Mouse (Mus musculus) A20 (cell line): ENCODE results near the gene Fkbp5.
A peak's percentile ranks its signal among the peaks of the same experiment; 100 is the strongest.

Experiments
- DNase-seq: peaks from one replicate; pipeline ENCODE4 v3.0.0-alpha.2; 2011; ENCODE audit warnings: low read depth, low spot score

The Fkbp5 gene

GRCm38 (mm10) chr17:28460388-28460787 is 56.9 kb downstream of the Fkbp5 start:
- DNase-seq, result no peak

GRCm38 (mm10) chr17:28455098-28455497 is 62.2 kb downstream of the Fkbp5 start:
- DNase-seq, result peak; percentile 53

- no peak for DNase-seq
These were observed 64.4 kb downstream of the Fkbp5 start for GRCm38 (mm10) chr17:28452889-28453288.

- no peak for DNase-seq
These were observed 65.4 kb downstream of the Fkbp5 start for GRCm38 (mm10) chr17:28451914-28452313.

GRCm38 (mm10) chr17:28451487-28451886 is 65.8 kb downstream of the Fkbp5 start:
- no peak for DNase-seq

- no peak for DNase-seq
These were observed 69.1 kb downstream of the Fkbp5 start for GRCm38 (mm10) chr17:28448225-28448624.

- no peak for DNase-seq
These were observed 69.5 kb downstream of the Fkbp5 start for GRCm38 (mm10) chr17:28447789-28448188.

- DNase-seq, result no peak
These were observed 70.5 kb downstream of the Fkbp5 start for GRCm38 (mm10) chr17:28446820-28447168.

- no peak for DNase-seq
These were observed 71.2 kb downstream of the Fkbp5 start for GRCm38 (mm10) chr17:28445886-28446819.

- peak; percentile 59 for DNase-seq
These were observed 74.7 kb downstream of the Fkbp5 start for GRCm38 (mm10) chr17:28442661-28443060.

- no peak for DNase-seq
These were observed 78.8 kb downstream of the Fkbp5 start for GRCm38 (mm10) chr17:28438342-28439115.

GRCm38 (mm10) chr17:28437938-28438337 is 79.4 kb downstream of the Fkbp5 start:
- DNase-seq, result no peak

GRCm38 (mm10) chr17:28434921-28435485 is 82.3 kb downstream of the Fkbp5 start:
- DNase-seq, result no peak

GRCm38 (mm10) chr17:28433029-28433428 is 84.3 kb downstream of the Fkbp5 start:
- no peak for DNase-seq

- no peak for DNase-seq
These were observed 85.4 kb downstream of the Fkbp5 start for GRCm38 (mm10) chr17:28431931-28432335.

- DNase-seq, result no peak
These were observed 86.3 kb downstream of the Fkbp5 start for GRCm38 (mm10) chr17:28431038-28431437.

GRCm38 (mm10) chr17:28428474-28429258 is 88.7 kb downstream of the Fkbp5 start:
- DNase-seq, result no peak

GRCm38 (mm10) chr17:28427666-28428065 is 89.7 kb downstream of the Fkbp5 start:
- peak; percentile 44 for DNase-seq

- no peak for DNase-seq
These were observed 93.0 kb downstream of the Fkbp5 start for GRCm38 (mm10) chr17:28424373-28424772.

GRCm38 (mm10) chr17:28421071-28421470 is 96.3 kb downstream of the Fkbp5 start:
- no peak for DNase-seq

- peak; percentile 58 for DNase-seq
These were observed 96.9 kb downstream of the Fkbp5 start for GRCm38 (mm10) chr17:28420229-28421051.
